Mouse (Mus musculus) urinary bladder, adult 2 months (tissue): Measurements from ENCODE around the gene Ercc5. TPM values are rescaled to one million over a fixed set of nuclear protein-coding genes. Genes with fewer than 3 reads are reported as not detected.

Experiments used
- DNase-seq: peaks from one replicate; pipeline ENCODE4 v3.0.0; 2022; ENCODE audit warnings: low spot score
- polyA plus RNA-seq: library from polyadenylated mRNA; depleted of rRNA; stranded (reverse); fragments of >200 nt; gene quantifications from 2 replicates; pipeline ENCODE4 v1.2.3, GENCODE M21; 2012; rRNA removed

Gene Ercc5
- 21.3 and 22.9 TPM in 2 replicates for polyA plus RNA-seq

DNA sequence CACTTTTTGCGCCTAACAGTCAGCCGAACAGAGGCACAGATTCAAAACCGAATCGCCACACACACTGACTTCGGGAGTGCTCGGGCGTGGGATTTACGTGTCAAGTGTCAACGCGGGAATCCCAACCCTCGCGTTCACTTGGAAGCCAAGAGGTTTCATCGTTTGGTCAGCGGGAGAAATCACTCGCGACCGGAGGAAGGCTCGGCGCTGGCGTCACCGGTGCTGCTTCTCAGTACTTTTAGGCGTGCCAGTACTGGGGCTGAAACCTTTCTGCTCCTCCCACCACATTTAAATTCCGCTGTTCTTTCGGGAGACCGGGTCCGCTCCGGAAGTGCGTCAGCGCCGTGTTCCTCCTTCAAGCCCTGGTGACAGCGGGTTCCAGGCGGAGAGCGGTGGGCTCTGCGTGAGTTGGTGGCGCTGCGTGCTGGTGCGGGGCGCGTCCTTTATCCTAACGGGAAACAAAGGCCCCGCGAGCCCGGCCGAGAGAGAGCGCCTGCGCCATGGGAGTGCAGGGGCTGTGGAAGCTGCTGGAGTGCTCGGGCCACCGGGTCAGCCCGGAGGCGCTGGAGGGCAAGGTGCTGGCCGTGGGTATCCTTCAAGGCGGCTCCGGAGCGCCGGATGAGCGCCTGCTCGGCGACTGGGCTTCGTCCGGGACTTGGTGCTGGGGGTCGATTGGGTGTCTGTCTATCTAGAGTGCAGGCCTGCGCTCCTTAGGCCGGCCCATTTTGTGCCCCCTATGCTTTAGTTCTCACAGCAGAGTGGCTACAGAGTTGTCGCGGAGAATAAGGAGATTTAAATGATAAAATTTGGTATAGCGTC lies at the start of gene Ercc5:
TSS of gene Ercc5 (plus strand) at position 182 of the 819 bp plus-strand sequence.
- peak; percentile 78 for DNase-seq

DNA sequence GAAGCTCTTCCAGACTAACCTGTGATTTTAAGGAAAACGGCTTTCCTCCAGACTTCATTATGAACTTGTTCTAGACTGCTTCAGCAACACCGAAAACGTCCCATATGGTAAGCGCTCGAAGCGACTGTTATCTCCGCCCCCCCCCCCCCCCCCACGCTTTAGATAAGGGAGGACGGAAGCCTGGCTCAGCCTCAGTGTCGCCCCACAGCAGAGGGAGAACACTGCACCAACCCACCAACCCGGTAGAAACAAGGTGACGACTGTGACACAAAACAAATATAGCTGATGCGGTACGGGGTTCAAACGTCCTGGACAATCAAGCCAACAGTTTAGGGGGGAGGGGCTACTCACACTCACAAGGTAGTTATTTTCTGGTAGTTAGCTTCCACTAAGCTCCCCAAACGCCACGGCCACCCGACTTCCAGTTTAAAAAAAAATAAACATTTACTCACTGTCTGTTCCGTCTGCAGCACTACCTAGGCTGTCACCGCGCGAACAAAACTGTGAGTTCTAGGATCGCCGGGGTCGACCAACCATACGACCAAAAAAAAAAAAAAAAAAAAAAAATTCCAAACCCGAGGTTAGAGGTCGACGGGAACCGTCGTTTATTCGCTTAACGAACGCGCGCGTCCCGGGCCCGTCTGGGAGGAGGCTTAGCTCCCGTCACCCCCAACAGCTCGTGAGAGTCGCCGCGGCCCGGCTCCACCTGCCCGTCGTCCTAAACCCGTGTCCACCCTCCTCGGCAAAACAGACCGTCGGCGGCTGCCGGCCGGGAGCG lies 45.9 kb upstream of the Ercc5 start:
- no peak for DNase-seq

DNA sequence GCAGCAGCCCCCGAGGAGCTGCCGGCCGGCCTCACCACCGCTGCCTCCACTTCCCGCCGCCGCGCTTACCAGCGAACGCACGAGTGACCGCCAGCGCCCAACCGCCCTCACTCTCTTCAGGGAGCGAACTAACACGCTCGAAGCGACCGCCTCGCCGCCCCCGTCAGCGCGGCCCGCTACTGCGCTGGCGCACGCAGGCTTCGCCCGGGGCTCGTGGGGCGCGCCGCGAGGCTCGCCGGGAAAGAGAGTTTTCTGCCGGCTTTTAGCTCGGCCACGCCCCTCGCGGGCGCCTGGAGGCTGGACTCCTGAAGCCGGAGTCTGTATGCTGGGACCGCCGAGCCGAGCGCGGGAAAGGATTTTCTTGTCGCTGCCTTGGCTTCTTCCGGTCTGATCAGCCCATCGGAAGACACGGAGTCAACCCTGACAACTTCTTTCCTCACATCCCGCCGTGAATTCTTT lies 45.3 kb upstream of the Ercc5 start, which contains the start of gene Tex30:
TSS of gene Tex30 (minus strand) at position 183 of the 459 bp plus-strand sequence.
- peak; percentile 87 for DNase-seq

DNA sequence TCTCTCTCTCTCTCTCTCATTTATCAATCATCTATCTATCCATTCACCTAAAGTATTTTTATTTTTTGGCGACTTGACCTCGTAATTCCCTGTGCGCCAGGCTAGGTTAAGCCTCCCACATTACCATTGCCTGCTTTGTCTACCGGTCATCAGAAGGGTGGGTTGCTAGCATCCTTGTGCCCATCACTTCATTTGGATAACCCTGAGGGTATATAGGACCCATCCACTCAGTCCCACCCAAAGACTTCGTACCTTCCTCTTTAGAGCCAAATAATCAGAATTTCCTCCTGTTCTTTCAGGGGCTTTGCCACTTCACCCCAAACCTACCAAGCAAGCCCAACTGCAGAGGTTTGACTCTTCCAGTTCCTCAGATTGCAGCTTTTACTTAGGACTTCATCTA lies 44.6 kb upstream of the Ercc5 start:
- no peak for DNase-seq

DNA sequence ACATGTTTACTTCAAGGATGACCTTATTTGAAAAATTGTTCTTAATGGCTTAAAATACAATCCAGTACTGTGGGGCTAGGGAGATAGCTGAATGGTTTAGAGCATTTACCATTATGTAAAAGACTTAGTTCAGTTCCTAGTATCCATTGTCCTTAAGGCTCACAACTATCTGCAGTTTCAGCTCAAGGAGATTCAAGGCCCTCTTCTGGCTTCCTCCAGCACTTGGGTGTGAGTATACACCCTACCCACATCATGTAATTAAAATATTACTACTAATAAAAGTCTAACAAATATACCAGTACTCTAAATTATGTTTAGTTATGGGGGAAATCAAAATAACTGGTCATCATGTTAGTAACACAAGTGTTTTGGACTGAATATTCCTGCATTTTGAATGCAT lies 30.0 kb upstream of the Ercc5 start:
- DNase-seq, result no peak

DNA sequence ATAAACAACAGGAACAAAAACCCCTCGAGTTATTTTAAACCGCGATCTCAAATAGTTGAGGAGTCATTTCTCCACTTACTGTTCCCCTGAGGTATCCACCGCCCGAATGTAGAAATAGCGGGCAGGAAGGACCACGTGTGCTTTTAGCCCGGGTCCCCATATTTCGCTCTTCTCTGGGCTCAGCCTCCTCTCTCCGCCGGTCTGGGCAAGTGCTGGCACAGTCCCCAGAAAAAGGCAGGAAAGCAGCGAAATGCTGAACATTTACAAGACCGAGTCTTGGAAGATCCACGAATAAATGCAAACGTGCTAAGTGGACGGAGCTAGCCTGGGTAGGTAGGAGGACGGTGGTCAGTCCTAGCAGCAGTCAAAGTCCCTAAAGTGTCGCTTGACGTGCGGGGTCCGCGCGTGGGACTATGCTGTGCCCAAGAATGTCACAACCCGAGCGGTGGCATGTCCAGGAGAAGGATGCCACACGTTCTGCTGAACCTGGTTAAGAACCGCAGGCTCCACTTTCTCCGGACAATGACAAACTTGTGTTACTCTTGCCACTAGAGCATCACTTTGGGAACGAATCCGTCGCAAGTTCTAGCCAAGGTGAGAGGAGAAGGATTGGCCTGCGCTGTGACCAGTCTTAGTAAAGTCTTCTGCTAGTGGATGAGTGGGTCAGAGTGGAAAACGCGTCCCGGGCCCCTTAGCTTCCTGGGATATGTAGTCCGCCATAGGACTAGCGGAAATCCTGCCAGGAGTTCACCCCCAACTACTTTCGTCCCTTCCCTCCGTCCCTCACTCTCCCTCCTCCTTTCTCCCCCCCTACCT lies 29.1 kb upstream of the Ercc5 start, which contains the start of the genes Kdelc1 and Bivm:
TSS of gene Kdelc1 (minus strand) at position 570 of the 816 bp plus-strand sequence.
TSS of gene Bivm (plus strand) at position 719 of the 816 bp plus-strand sequence.
- peak; percentile 50 for DNase-seq

GRCm38 (mm10) chr1:44119201-44120073 lies 28.1 kb upstream of the Ercc5 start:
- peak; percentile 68 for DNase-seq

DNA sequence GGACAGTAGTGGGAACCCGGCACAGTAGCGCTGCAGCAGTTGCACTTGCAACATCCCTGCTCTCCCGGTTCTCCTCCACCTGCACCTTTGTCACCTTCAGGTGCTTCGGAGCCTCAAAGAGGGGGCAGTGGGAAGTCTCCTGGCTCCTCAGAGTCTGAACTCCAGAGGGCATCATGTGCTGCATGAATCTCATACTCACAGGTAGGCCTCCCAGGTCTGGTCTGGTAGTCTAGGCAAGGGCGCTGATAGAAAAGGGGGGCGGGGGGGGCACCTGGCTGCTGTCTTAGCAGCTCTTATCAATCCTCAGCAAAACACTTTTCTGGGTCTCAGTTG lies 27.5 kb upstream of the Ercc5 start:
- no peak for DNase-seq

DNA sequence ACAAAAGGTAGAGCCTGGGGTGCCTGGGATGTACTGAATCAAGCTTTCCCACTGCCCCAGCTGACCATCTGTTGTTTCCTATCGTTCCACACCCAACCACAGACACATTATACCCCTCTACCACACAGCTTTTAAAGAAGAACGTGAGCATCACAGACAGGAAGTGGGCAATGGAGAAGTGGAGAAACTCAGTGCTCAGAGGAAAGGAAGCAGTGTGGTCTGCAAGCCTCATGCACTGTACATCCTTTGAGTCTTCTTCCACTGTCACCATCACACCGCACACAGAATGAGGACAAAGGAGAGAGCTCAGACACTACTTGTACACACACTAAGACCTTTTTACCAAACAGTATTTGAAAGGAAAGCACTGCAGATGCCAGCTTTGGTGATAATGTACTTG lies 25.3 kb upstream of the Ercc5 start:
- no peak for DNase-seq

- DNase-seq, result no peak
Measured at GRCm38 (mm10) chr1:44125590-44125989, 22.0 kb upstream of the Ercc5 start.

- DNase-seq, result no peak
Measured at GRCm38 (mm10) chr1:44129929-44130581, 17.5 kb upstream of the Ercc5 start.

- no peak for DNase-seq
Measured at GRCm38 (mm10) chr1:44140232-44140631, 7.3 kb upstream of the Ercc5 start.

DNA sequence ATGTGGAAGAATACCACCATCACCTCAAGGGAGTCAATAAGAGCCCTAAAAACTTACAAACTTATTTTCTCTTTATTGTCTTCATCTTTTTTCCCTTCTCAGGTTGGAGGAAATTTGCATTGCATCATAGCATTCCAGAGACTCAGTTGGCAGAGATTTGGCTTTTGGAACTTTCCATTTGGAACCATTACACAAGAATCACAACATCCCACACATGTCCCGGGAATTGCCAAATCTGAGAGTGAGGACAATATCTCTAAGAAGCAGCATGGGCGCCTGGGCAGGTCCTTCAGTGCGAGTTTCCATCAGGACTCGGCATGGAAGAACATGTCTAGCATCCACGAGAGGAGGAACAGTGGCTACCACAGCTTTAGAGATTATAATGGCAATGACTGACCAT lies 4.8 kb upstream of the Ercc5 start:
- DNase-seq, result no peak

GRCm38 (mm10) chr1:44148706-44149105 lies 1.2 kb downstream of the Ercc5 start:
- DNase-seq, result no peak

DNA sequence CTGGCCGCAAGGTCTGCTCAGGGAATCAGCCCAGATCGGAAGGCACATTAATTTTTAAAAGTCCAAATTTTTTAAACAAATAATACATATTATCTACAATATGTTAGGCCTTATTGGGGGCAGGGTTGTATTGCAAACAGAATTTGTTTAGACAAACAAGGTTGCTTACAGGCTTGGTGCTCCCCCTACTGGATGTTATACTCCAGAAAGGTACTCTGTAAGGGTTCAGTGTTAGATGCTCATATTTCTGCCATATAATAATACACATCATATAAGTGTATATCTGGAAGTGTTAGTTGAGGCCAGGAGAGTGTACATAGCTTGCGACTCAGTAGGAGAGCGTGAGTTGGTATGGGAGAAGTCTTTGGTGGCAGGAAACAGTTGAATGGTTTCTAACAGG lies 7.7 kb downstream of the Ercc5 start:
- no peak for DNase-seq

DNA sequence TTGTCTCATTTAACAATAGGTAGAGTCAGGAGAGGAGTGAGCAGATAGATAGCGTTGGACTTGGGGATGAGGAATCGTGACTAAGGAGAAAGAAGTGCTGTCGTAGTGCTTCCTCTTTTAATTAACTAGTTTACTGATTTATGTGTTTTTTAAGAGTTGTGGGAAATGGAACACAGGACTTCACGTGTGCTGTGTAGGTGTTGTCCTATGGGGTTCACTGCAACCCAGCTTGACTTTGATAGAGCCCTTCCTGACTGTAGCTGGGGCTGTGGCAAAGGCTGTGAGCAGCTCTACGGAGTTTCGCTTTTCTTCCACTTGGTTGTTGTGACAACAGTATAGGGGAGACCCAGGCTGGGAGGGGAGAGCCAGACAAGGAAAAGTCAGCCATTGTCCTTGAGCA lies 10.8 kb downstream of the Ercc5 start:
- no peak for DNase-seq

- DNase-seq, result no peak
Measured at GRCm38 (mm10) chr1:44161818-44162217, 14.3 kb downstream of the Ercc5 start.

GRCm38 (mm10) chr1:44162389-44162788 lies 14.8 kb downstream of the Ercc5 start:
- DNase-seq, result no peak

DNA sequence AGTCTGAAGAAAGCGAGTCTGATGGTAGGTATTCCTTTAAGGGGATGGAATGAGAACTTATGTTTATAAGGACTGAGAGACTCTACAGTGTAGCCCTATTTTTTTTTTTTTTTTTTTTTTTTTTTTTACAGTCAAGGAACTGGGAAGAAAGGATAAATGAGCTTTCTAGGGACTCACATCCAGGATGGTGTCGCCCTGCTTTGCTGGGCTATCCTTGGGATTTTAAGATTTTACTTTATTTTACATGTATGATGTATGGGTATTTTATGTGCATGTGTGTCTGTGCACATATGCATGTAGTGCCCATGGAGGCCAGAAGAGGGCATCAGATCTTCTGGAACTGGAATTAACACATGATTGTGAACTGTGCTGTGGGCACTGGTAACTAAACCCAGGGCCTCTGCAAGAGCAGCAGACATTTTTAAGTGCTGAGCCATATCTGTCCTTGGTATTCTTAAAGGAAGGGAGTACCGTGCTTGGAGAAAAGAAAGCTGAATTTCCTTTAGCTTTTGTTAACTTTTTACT lies 20.4 kb downstream of the Ercc5 start:
- DNase-seq, result no peak

DNA sequence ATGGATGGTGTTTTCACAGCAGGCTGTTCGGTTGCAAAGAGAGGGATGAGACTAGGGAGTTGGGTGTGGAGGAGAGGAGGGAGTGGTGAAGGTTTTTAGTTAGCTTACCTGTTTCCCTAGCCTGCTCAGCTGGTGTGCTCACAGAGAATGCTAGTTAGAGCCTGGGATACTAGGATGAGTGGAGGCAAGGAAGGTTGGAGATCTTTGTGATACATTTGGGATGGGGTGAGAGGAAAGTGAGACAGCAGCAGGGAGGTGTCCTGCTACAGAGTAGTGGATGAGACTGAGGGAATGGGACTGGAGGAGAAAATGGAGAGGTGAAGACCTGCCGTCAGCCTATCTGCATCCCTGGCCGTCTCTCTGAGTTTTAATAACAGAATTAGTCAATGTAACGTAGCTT lies 25.1 kb downstream of the Ercc5 start:
- no peak for DNase-seq
